Mouse (Mus musculus) yolk sac, embryonic 10.5 days (tissue): ENCODE results near the gene Calm4.

ENCODE experiments used
- DNase-seq: peaks from one replicate; pipeline ENCODE4 v3.0.0-alpha.2; 2017; ENCODE audit warnings: low spot score

Calm4 gene

DNA sequence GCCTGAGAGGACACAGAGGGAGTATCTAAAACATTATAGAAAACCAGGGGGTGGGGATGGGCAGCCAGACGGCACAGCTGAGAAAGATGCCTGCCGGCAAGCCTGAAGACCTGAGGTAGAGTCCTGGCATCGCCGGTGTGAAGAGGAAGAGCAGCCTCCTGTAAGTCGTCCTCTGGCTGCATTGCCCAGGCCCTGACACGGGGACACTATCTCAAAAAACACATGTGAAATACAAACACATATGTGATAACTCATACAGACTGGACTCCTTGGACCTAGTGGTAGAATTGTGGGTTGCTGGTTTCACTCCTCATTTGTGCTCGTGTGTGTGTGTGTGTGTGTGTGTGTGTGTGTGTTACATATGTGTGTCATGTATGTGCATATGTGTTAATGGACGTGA is 23.7 kb downstream of the Calm4 start:
- no peak for DNase-seq

DNA sequence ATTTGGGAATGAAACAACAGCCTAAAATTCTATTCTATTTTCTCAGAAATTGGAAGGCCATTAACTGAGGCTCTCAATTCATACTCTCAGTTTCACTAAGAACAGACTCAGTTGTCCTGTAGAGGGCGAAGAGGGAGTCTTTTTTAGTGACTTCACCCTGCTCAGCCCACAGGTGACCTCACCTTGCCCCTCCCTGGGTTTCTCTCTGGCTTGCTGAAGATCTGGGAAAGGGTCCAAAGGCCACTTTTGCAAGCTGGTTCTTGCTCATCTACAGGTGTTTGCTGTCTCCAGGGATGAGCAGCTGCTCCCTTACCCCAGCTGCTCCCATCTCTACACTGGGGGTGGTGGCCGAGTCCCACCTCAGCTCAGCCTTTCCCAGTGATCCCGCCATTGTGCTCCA is 24.8 kb downstream of the Calm4 start:
- peak; percentile 80 for DNase-seq

DNA sequence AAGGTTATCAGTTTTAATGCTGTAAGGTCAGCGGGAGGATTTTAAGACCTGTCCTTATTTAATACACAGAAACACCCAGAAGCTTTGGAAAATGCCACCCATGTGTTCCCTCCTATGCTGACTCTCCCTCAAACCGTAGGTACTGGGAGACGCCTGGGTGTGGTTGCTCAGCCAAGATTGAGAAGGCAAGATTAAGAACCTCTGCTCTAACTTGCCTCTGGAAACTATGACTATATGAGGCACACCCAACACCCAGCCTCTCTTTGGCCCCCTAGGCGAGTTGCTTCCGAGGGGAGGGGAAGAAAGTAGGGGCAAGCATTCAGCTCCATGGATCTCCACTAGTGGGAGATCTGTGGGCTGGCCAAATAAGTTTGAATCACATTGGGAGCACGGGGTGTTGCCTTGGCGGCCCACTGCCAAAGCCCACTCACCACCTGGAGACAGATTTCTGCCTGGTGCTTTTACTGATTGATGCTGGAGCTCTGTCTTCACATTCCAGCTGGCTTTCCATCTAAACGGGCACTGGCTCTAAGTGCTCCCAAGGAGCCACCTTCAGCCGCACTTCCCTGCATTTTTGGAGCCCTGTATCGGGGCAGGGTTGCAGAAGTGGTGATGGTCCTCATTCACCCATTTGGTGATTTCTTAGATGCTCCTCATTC is 25.5 kb downstream of the Calm4 start:
- no peak for DNase-seq

DNA sequence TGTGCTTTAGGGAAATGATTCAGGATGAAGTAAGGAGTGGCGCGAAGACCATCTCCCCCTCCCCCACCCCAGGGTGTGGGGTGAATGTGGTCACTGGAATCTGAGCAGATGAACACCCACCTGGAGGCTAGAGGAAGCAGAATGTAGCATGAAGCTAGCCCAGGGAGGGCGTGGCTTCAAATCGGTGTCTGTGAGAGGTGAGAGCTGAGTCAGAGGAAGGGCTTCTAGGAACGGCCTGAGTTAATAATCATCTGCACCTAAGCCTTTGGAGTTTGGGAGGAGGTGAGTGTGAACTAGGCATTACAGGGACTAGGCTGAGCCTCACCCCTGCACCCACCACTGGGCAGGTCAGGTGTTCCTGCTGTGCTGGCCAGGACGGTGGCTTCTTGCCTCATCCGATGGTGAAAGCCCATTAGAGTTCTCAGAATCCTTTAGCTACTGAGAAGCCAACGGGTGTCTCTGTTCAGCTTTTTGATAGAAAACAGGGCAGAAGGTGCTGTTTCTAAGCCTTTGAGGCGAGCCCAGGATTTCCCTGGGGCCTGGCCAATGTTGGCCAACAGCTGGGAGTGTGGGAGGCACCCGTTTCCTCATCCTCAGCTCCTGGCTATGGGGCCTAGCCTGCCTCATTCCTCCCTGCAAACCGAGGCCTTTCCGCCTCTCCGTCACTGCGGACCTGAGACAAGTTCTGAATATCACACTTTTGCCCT is 28.2 kb downstream of the Calm4 start:
- DNase-seq, result peak; percentile 88

DNA sequence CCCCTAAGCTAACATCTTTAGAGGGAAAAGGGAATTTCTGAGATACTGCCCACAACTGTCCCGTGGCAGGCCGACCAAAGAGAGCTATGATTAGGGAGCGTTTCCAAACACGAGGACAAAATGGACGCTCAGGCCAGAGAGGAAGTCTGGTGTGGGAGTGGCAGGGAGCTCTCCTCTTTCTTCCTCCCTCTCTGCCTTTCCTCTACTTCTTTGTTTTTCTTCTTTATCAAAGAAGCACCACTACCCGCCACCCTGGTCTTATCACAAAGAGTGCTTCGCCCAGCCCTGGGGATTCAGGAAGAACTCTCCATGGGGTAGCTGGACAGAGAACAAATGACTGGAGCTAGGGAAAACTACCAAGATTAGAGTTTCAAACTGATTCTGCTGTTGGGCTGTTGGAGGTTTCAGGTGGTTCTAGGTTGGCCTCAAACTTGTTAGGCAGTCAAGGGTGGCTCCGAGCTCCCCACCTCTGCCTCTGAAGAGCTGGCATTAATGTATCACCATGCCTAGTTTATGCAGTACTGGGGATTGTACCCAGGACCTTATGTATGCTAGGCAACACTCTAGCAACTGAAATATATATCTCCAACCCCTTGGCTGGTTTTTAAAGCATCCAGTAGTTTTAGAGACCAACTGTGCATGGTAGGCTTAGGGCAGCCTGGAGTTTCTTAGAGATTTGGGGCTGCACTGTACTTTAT is 28.9 kb downstream of the Calm4 start:
- DNase-seq, result no peak

DNA sequence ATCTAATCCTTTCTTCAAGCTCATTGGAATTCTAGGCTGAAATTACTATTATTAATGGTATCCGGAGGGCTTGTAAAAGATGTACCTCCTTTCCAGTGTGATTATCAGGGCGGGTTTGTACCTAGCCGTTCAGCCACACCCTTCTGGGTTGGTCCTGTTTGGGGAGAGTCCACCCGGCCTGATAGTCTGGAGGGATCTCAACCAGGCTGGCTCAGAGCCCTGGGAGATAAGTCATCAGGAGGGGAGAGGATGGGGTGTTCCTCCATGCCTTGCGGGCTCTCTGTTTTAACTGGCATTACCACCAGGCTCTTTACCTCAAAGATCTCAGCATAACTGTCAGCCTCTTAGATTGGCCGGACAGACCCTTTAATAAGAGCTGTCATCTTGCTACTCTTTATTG is 29.6 kb downstream of the Calm4 start:
- no peak for DNase-seq

DNA sequence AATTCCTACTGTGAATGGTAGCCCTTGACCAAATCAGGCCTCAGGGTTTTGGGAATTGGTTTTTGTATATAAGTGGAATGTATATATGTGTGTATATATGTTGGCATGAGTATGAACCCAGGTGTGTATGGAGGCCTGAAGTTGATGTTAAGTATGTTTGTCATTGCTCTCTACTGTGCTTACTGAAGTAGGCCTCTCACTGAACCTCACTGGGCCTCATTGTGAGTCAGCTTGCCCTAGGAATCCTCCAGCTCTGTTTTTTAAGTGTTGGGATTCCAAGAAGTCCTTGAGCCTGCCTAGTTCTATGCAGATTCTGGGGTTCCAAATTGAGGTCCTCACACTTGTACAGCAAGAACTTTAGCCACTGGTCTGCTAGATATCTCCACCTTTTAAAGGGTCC is 32.3 kb downstream of the Calm4 start:
- DNase-seq, result no peak

DNA sequence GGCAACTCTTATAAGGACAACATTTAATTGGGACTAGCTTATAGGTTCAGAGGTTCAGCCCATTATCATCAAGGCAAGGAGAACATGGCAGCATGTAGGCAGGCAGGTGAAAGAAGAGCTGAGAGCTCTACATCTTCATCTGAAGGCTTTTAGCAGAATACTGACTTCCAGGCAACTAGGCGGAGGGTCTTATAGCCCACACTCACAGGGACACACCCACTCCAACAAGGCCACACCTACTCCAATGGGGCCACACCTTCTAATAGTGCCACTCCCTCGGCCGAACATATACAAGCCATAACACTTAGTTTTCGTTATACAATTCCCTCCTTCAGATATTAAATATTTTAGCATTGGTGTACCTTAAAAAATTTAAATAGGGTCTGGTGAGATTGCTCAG is 35.3 kb downstream of the Calm4 start:
- no peak for DNase-seq

DNA sequence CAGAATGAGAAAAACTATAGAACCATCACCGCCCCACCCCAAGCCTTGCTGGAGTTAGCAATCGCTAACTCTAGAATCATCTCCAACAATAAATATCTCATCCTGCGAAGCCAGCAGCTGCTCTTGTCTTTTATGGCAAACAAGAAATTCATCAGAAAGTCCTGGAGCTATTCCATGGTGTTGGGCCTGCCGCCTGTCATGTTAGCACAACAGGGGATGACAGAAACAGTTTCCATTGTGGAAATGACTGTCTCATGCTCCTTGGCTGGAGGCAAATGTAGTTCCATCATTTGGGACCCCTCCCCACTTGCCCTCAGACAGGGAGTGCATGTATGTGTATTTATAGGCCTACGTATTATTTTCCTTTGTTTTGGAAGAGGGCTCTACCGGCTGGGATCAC is 38.9 kb downstream of the Calm4 start:
- DNase-seq, result no peak

DNA sequence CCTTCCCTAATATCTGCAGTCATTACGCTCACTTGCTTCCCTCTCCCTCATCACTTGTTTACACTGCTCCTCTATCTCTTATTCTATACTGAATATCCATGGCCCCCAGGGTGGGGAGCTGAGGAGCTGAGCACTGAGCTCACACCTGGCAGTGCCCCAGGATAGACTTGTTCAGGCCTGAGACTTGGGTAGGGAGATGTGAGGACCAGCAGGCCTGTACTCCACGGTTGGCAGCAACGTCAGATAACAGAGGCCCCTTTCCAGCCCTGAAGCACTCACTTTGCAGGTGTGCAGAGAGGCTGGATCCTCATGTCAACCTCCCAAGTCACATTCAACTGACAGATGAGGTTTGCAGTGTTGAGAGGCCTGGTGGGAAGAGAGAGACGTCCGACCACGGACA is 39.6 kb downstream of the Calm4 start:
- no peak for DNase-seq

DNA sequence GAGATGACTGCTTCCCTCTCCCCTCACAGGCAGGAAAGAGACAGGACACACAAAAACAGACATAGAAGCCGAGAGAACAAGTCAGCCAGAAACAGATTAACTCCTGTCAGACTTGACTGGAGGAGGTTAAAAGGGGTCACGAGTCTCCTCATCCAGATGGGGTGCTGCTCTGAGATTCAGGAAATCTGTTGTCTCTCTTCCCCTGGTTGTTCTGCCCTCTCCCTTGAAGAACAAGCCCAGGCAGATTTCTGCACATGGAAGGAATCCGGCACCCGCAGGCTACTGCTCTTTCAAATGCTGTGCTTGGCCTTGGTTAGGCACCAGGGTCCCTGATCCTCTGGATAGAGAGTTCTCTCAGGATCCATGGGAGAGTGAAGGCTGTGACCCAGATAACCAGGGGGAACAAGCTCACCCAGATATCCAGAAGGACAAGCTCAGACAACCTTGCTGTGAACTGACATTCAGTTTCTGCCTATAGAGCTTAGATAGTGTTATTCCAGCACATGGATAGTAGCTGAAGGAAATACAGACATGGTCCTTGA is 40.2 kb downstream of the Calm4 start:
- DNase-seq, result peak; percentile 31

DNA sequence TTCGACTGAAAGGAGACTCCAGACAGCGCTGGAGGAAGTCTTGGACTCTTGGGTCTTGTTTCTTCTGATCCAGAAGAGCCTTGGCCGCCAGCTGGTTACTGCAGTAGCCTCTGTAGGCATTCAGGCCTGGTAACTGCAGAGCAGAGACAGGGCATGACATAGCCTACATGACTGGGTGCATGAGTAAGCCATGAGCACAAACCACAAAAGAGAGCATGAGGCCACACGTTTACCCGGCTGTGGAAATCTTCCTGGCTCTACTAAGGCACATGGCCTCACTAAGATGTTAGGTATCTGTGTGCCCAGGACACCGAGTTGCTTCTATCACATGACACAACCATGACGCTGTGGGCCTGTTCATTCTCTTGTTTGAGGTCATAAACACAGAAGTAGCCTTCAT is 49.1 kb downstream of the Calm4 start:
- DNase-seq, result no peak
